Mouse (Mus musculus): Measurements from ENCODE around the gene Wdfy4.

- no peak for TF ChIP-seq POLR2A (IDR thresholded peaks at IDR 0.05; ENCODE audit: insufficient read depth, low read depth, low read length)
- TF ChIP-seq CTCF (IDR thresholded peaks at IDR 0.05; ENCODE audit: insufficient read depth, low read depth, low read length): no peak
Observed at GRCm38 (mm10) chr14:33215163-33215562, 29.9 kb upstream of the Wdfy4 start.
